Mouse (Mus musculus) spleen, adult 2 months (tissue): Measurements from ENCODE around the gene Timp2.

ENCODE experiments used
- CTCF ChIP-seq: fragments of 200-500 bp; IDR thresholded peaks from 2 replicates; pipeline ENCODE4 v1.5.1; 2011; ENCODE audit warnings: mild to moderate bottlenecking, inconsistent platforms; ENCODE audit not compliant: insufficient read depth, insufficient read length, insufficient replicate concordance; ENCODE audit errors: extremely low read depth
- POLR2A ChIP-seq: fragments of 200-500 bp; IDR thresholded peaks from 2 replicates; pipeline ENCODE4 v1.6.1; 2011; ENCODE audit warnings: low read depth, low read length, inconsistent platforms

GRCm38 (mm10) chr11:118322647-118323046 is 32.9 kb downstream of the Timp2 start:
- TF ChIP-seq CTCF (no peak), POLR2A (no peak)
